Mouse (Mus musculus): ENCODE measurements around the gene Tmem91. TPM values are rescaled to one million over a fixed set of nuclear protein-coding genes. Genes with fewer than 3 reads are reported as not detected.
A peak's percentile ranks its signal among the peaks of the same experiment; 100 is the strongest.

Tmem91 gene
- polyA plus RNA-seq, 1 experiment from 2014 or later: 2.0 TPM

DNA sequence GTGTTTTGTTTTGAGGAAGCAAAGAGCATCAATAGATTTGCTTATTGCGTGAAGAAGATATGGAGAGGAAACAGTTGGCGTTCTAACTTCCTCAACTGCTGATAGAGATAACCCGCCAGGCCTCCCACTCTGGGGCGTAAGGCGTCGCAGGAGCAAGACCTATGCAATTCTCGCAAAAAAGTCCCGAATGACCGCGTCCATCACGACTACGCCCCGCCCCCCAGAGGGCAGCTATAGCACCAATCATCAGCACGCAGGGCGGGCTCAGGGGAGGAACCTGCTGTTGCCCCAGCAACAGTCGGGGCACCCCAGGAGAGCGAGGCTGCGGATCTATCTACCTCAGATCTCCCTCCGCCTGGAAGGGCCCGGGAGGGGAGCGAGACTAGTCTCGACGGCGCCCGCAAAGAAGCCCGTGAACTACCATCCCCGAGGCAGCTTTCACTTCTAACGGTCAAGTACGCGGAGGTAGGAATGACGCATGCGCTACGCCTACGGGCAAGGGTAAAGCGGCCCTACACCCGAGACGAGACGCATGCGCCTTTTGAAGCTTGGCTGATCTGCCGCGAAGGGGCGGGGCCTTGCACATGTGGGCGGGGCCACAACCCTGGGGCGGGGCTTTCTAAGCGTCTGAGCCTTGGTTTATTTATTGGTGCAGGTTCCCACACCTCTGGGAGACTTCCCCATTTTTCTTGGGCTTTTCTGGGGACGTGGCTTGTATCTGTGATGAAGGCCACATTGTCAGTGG is 5.7 kb upstream of the Tmem91 start, which contains the start of gene B9d2:
Gene B9d2, plus strand, starts transcription at position 267 of the 745 bp plus-strand sequence.
- peak within 1 kb of the TSS; percentile 69 for H3K4me2 ChIP-seq
- ATAC-seq (replicated peaks; ENCODE audit: insufficient number of reproducible peaks, low FRiP score, low TSS enrichment): peak; percentile 95
- peaks cover 3% of the 10 kb centered on the region; the same call in 1 of the 2 replicates for H3K36me3 ChIP-seq (ENCODE audit: control insufficient read depth, insufficient read depth, low read length)
- H3K27me3 ChIP-seq (ENCODE audit: control insufficient read depth, insufficient read depth, low read length): peaks cover 10% of the 10 kb centered on the region
- H3K4me3 ChIP-seq (ENCODE audit: low read depth, low read length): peak within 1 kb of the TSS; percentile 71
- H3K9me3 ChIP-seq (replicated peaks; ENCODE audit: control insufficient read depth, low read length): no peaks in the 10 kb centered on the region
- under 1% methylated on average over 46 of the region's 46 CpGs for WGBS (ENCODE audit: insufficient replicate concordance)
- H3K4me1 ChIP-seq (ENCODE audit: control insufficient read depth, insufficient read depth, low read length): peaks cover 18% of the 10 kb centered on the region
- H3K9ac ChIP-seq (ENCODE audit: low read depth, low read length): peak within 1 kb of the TSS; percentile 81
- H3K27ac ChIP-seq (ENCODE audit: low read depth, low read length): peak within 1 kb of the TSS; percentile 94

DNA sequence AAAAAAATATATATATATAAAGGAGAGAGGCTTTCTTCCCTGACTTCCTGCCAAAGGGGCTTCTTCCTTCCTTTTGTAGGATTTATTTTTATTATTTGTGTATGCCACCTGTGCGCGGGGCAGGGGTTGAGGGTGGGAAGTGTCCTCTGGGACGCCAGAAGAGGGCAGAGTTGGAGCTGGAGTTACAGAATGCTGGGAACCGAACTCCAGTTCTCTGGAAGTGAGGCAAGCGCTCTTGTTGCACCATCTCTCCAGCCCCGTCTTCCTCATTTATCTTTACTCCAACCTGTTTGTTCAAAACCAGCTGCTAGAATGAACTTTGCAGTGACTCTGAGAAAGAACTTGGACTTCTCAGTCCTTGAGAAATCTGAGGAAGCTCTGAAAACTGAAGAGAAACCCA is 5.0 kb upstream of the Tmem91 start:
- H3K9ac ChIP-seq (ENCODE audit: low read depth, low read length): peak overlapping the region; percentile 81; the same call in 1 of the 2 replicates
- H3K9me3 ChIP-seq (replicated peaks; ENCODE audit: control insufficient read depth, low read length): no peaks in the 10 kb centered on the region
- WGBS (ENCODE audit: insufficient replicate concordance): 10% methylated on average over 6 of the region's 6 CpGs
- H3K27me3 ChIP-seq (ENCODE audit: control insufficient read depth, insufficient read depth, low read length): peaks cover 17% of the 10 kb centered on the region
- no peak for ATAC-seq (replicated peaks; ENCODE audit: insufficient number of reproducible peaks, low FRiP score, low TSS enrichment)
- peaks cover 3% of the 10 kb centered on the region; the same call in 1 of the 2 replicates for H3K36me3 ChIP-seq (ENCODE audit: control insufficient read depth, insufficient read depth, low read length)
- H3K27ac ChIP-seq (ENCODE audit: low read depth, low read length): peak overlapping the region; percentile 94; the same call in 1 of the 2 replicates
- peak overlapping the region; percentile 71 for H3K4me3 ChIP-seq (ENCODE audit: low read depth, low read length)
- H3K4me2 ChIP-seq: peak overlapping the region; percentile 69
- H3K4me1 ChIP-seq (ENCODE audit: control insufficient read depth, insufficient read depth, low read length): peaks cover 22% of the 10 kb centered on the region

DNA sequence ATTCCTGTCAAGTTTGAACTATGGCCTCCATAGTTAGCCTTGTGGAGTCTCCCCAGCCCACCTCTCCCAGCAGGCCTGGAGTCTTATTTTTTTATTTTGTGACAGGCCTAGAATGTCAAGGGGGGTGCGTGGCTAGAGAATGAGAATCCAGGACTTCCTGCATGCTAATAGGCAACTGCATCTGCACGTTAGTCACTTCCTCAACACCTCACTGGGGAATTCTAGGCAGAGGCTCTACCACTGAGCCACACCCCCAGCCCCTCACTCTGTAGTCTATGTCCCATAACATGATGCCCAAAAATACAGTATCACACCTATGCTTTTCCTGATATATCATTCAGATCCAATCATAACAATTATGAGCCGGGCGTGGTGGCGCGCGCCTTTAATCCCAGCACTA is 2.0 kb upstream of the Tmem91 start:
- WGBS (ENCODE audit: insufficient replicate concordance): 92% methylated on average over 7 of the region's 7 CpGs
- H3K36me3 ChIP-seq (ENCODE audit: control insufficient read depth, insufficient read depth, low read length): no peaks in the 10 kb centered on the region
- H3K27ac ChIP-seq (ENCODE audit: low read depth, low read length): no peak overlapping the region
- no peaks in the 10 kb centered on the region for H3K9me3 ChIP-seq (replicated peaks; ENCODE audit: control insufficient read depth, low read length)
- peaks cover 34% of the 10 kb centered on the region for H3K27me3 ChIP-seq (ENCODE audit: control insufficient read depth, insufficient read depth, low read length)
- H3K4me3 ChIP-seq (ENCODE audit: low read depth, low read length): no peak overlapping the region
- H3K9ac ChIP-seq (ENCODE audit: low read depth, low read length): no peak overlapping the region
- H3K4me1 ChIP-seq (ENCODE audit: control insufficient read depth, insufficient read depth, low read length): peaks cover 14% of the 10 kb centered on the region; the same call in 1 of the 2 replicates
- no peak for ATAC-seq (replicated peaks; ENCODE audit: insufficient number of reproducible peaks, low FRiP score, low TSS enrichment)
- H3K4me2 ChIP-seq: no peak overlapping the region

DNA sequence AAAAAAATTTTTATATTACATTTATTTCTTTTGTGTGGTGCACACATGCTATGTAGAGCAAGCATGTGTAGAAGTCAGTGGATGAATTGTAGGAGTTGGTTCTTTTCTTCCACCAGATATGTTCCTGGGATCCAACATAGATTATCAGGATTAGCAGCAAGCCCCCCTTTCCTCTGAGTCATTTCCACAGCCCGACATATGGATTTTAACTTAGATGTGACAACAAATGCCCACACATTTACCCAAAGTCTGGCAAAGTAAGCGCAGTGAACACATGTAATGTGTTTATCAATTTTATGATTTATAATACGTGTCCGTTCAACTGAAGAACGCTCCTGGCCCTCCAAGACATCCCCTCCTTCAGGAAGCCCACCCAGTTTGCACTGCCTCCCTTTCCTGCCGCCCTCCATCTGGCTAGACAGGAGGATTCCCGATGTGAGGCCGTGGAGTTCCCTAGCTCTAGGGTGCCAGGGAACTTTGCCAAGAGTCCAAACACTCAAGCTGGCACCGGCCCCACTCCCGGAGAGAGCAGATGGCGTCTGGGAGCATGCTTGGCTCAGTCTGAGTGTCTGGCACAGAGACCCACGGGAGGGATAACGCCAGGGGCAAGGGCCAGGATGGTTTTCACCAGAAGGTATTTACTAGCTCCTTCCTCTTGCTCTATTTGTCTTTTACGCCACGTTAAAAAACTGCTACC is 1.3 kb upstream of the Tmem91 start:
- Histone ChIP-seq H3K27ac (ENCODE audit: low read depth, low read length) (no peak overlapping the region), H3K4me3 (ENCODE audit: low read depth, low read length) (no peak overlapping the region), H3K4me2 (no peak overlapping the region), H3K27me3 (ENCODE audit: control insufficient read depth, insufficient read depth, low read length) (peaks cover 34% of the 10 kb centered on the region), H3K9me3 (replicated peaks; ENCODE audit: control insufficient read depth, low read length) (no peaks in the 10 kb centered on the region), H3K36me3 (ENCODE audit: control insufficient read depth, insufficient read depth, low read length) (no peaks in the 10 kb centered on the region), H3K9ac (ENCODE audit: low read depth, low read length) (no peak overlapping the region), H3K4me1 (ENCODE audit: control insufficient read depth, insufficient read depth, low read length) (peaks cover 10% of the 10 kb centered on the region; the same call in 1 of the 2 replicates)
- ATAC-seq (replicated peaks; ENCODE audit: insufficient number of reproducible peaks, low FRiP score, low TSS enrichment): no peak
- 73% methylated on average over 15 of the region's 15 CpGs for WGBS (ENCODE audit: insufficient replicate concordance)

DNA sequence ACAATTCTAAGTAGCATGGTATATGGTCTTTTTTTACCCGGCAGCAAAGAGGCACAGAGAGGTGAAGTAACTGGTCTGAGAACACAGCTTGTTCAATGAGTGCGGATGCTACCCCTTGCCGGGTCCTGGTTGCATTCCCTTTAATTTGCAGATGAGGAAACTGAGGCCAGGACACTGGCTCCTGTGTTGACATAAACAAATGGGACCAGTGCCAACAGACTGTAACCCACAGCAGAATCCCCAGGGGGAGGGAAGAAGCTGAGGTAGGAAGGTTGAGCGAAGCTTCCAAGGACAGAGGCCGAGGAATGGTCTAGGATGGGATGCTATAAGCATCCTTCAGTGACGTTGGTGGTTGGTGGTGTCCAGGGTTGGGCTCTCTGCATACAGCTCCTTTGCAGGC is 439 bp upstream of the Tmem91 start:
- no peak overlapping the region for H3K27ac ChIP-seq (ENCODE audit: low read depth, low read length)
- WGBS (ENCODE audit: insufficient replicate concordance): 38% methylated on average over 6 of the region's 6 CpGs
- H3K27me3 ChIP-seq (ENCODE audit: control insufficient read depth, insufficient read depth, low read length): peaks cover 34% of the 10 kb centered on the region
- peak overlapping the region; percentile 65; the same call in 1 of the 2 replicates for H3K4me2 ChIP-seq
- no peak for ATAC-seq (replicated peaks; ENCODE audit: insufficient number of reproducible peaks, low FRiP score, low TSS enrichment)
- H3K36me3 ChIP-seq (ENCODE audit: control insufficient read depth, insufficient read depth, low read length): no peaks in the 10 kb centered on the region
- H3K4me1 ChIP-seq (ENCODE audit: control insufficient read depth, insufficient read depth, low read length): peaks cover 7% of the 10 kb centered on the region; the same call in 1 of the 2 replicates
- H3K9ac ChIP-seq (ENCODE audit: low read depth, low read length): no peak overlapping the region
- H3K4me3 ChIP-seq (ENCODE audit: low read depth, low read length): no peak overlapping the region
- H3K9me3 ChIP-seq (replicated peaks; ENCODE audit: control insufficient read depth, low read length): no peaks in the 10 kb centered on the region

DNA sequence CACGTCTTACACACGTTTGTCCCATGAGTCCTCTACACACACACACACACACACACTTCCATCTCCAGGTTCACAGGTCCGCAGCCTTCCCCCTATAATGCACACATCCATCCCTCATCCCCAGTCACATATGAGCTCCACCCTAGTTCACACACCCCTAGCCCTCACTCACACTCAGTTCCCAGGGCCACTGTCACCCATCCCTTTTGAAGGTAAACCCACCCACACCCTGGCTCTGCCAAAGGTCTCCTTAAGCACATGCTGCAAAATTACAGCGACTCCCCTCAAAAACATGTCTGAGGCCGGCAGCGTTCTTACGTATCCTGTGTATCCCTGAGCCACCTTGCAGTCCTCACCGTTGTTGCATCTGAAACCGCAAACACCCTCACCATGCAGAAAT is 669 bp downstream of the Tmem91 start:
- Histone ChIP-seq H3K4me3 (ENCODE audit: low read depth, low read length) (no peak overlapping the region), H3K4me1 (ENCODE audit: control insufficient read depth, insufficient read depth, low read length) (peaks cover 7% of the 10 kb centered on the region; the same call in 1 of the 2 replicates), H3K27ac (ENCODE audit: low read depth, low read length) (no peak overlapping the region), H3K36me3 (ENCODE audit: control insufficient read depth, insufficient read depth, low read length) (no peaks in the 10 kb centered on the region), H3K4me2 (peak overlapping the region; percentile 65), H3K9ac (ENCODE audit: low read depth, low read length) (no peak overlapping the region), H3K27me3 (ENCODE audit: control insufficient read depth, insufficient read depth, low read length) (peaks cover 34% of the 10 kb centered on the region), H3K9me3 (replicated peaks; ENCODE audit: control insufficient read depth, low read length) (no peaks in the 10 kb centered on the region)
- no peak for ATAC-seq (replicated peaks; ENCODE audit: insufficient number of reproducible peaks, low FRiP score, low TSS enrichment)
- WGBS (ENCODE audit: insufficient replicate concordance): 27% methylated on average over 9 of the region's 9 CpGs

DNA sequence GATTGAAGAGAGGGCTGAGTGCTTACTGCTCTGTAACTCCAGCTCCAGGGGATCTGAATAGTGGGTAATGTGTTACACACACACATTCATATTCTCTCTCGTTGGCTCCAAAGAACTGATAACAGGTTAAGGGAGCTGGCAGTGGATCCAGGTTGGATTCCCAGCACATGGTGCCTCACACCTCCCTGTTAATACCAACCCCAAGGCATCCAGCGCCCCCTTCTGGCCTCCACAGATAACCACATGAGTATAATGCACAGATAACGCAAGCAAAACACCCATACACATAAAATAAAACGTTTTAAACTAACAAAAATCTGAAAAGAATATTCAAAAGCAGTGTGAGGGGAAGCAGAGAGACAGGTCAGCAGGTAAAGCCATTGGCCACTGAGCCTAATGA is 2.5 kb downstream of the Tmem91 start:
- H3K9me3 ChIP-seq (replicated peaks; ENCODE audit: control insufficient read depth, low read length): no peaks in the 10 kb centered on the region
- no peak overlapping the region for H3K27ac ChIP-seq (ENCODE audit: low read depth, low read length)
- WGBS (ENCODE audit: insufficient replicate concordance): 50% methylated on average over 4 of the region's 4 CpGs
- H3K4me2 ChIP-seq: no peak overlapping the region
- H3K4me3 ChIP-seq (ENCODE audit: low read depth, low read length): no peak overlapping the region
- peaks cover 34% of the 10 kb centered on the region for H3K27me3 ChIP-seq (ENCODE audit: control insufficient read depth, insufficient read depth, low read length)
- no peak for ATAC-seq (replicated peaks; ENCODE audit: insufficient number of reproducible peaks, low FRiP score, low TSS enrichment)
- peaks cover 2% of the 10 kb centered on the region; the same call in 1 of the 2 replicates for H3K36me3 ChIP-seq (ENCODE audit: control insufficient read depth, insufficient read depth, low read length)
- H3K9ac ChIP-seq (ENCODE audit: low read depth, low read length): no peak overlapping the region
- H3K4me1 ChIP-seq (ENCODE audit: control insufficient read depth, insufficient read depth, low read length): peaks cover 7% of the 10 kb centered on the region; the same call in 1 of the 2 replicates

DNA sequence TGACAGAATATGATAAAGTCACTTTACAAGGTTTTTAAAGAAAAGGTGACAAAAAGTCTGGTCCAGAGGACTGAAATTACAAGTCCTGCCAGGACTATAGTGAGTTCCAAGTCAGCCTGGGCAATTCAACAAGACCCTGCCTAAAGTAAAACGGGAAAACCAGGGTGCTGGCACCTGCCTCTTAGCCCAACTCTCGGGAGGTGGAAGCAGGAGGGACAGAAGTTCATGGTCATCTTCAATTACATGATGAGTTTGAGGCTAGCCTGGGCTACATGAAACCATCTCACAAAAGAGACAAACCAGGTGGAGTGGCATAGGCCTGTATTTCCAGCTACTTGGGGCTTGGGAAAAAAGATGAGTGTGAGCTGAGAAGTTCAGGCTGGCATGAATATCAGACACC is 3.3 kb downstream of the Tmem91 start:
- no peak overlapping the region for H3K27ac ChIP-seq (ENCODE audit: low read depth, low read length)
- H3K36me3 ChIP-seq (ENCODE audit: control insufficient read depth, insufficient read depth, low read length): peaks cover 2% of the 10 kb centered on the region; the same call in 1 of the 2 replicates
- H3K9ac ChIP-seq (ENCODE audit: low read depth, low read length): no peak overlapping the region
- H3K27me3 ChIP-seq (ENCODE audit: control insufficient read depth, insufficient read depth, low read length): peaks cover 32% of the 10 kb centered on the region
- no peaks in the 10 kb centered on the region for H3K9me3 ChIP-seq (replicated peaks; ENCODE audit: control insufficient read depth, low read length)
- WGBS (ENCODE audit: insufficient replicate concordance): 60% methylated on average over 2 of the region's 2 CpGs
- H3K4me3 ChIP-seq (ENCODE audit: low read depth, low read length): no peak overlapping the region
- peaks cover 7% of the 10 kb centered on the region; the same call in 1 of the 2 replicates for H3K4me1 ChIP-seq (ENCODE audit: control insufficient read depth, insufficient read depth, low read length)
- no peak for ATAC-seq (replicated peaks; ENCODE audit: insufficient number of reproducible peaks, low FRiP score, low TSS enrichment)
- H3K4me2 ChIP-seq: no peak overlapping the region

All from heart, embryonic 11.5 days (tissue).